Mouse (Mus musculus) midbrain, embryonic 13.5 days (tissue): ENCODE results near the gene Slamf7. TPM values are rescaled to one million over a fixed set of nuclear protein-coding genes. Genes with fewer than 3 reads are reported as not detected.

ENCODE experiments used
- ATAC-seq: fragments of 200-750 bp; cut with Nextera tagmentation; 2 replicates; pipeline ENCODE4 v1.8.0; 2017; ENCODE audit warnings: mild to moderate bottlenecking, moderate TSS enrichment, moderate library complexity
- H3K27ac ChIP-seq: fragments of 300-500 bp; sonication (generic); 2 replicates; pipeline ENCODE4 v1.5.1; 2015; ENCODE audit warnings: inconsistent platforms, mild to moderate bottlenecking, moderate library complexity
- H3K27me3 ChIP-seq: fragments of 300-500 bp; sonication (generic); 2 replicates; pipeline ENCODE4 v1.6.1; 2015; ENCODE audit warnings: mild to moderate bottlenecking, inconsistent platforms
- H3K36me3 ChIP-seq: fragments of 300-500 bp; sonication (generic); 2 replicates; pipeline ENCODE4 v1.6.1; 2015; ENCODE audit warnings: mild to moderate bottlenecking, inconsistent platforms
- H3K4me1 ChIP-seq: fragments of 300-500 bp; sonication (generic); replicated peaks from 2 replicates; pipeline ENCODE4 v1.6.1; 2015; ENCODE audit warnings: inconsistent platforms
- H3K4me2 ChIP-seq: fragments of 300-500 bp; sonication (generic); replicated peaks from 2 replicates; pipeline ENCODE4 v1.6.1; 2015; ENCODE audit warnings: moderate library complexity, mild to moderate bottlenecking, inconsistent platforms
- H3K4me3 ChIP-seq: fragments of 300-500 bp; sonication (generic); replicated peaks from 2 replicates; pipeline ENCODE4 v1.5.1; 2015; ENCODE audit warnings: mild to moderate bottlenecking, inconsistent platforms
- H3K9ac ChIP-seq: fragments of 300-500 bp; sonication (generic); replicated peaks from 2 replicates; pipeline ENCODE4 v1.6.1; 2015; ENCODE audit warnings: mild to moderate bottlenecking, inconsistent platforms
- H3K9me3 ChIP-seq: fragments of 300-500 bp; sonication (generic); 2 replicates; pipeline ENCODE4 v1.6.1; 2016; ENCODE audit warnings: mild to moderate bottlenecking, inconsistent platforms
- WGBS: fragments of 180-500 bp; shearing (Covaris S2); methylation state at CpG from one replicate; pipeline ENCODE4 v1.1.7; 2015; 5-methylcytosine and 5-hydroxymethylcytosine counted together
- polyA plus RNA-seq: library from polyadenylated mRNA; unstranded; fragments of >200 nt; fragmentation: Nextera tagmentation; extraction: Ambion mirVana; gene quantifications from 2 replicates; pipeline ENCODE4 v1.2.1, GENCODE M21; 2015

The Slamf7 gene
- polyA plus RNA-seq, 1 experiment from 2014 or later: not detected

DNA sequence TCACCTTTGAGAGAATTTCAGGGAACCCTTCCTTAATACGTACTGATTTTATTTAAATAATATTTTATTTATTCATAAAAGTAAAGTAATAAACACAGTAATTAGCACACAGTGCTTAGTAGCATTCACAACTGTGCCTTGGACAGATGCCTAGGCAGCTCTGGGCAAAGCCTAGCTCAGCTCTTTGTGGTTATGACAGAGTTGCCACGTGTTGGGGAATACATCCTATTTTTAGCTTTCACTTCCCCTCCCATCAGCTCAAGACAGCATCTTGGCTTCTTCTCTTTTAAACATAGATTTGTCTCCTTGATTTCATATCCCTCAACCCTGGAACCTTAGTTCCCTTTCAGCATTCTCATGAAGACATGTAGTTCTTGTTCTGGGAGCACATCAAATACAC lies 21.4 kb downstream of the Slamf7 start:
- Histone ChIP-seq H3K9me3 (no peaks in the 10 kb centered on the region), H3K9ac (no peak overlapping the region), H3K4me1 (no peaks in the 10 kb centered on the region), H3K27me3 (no peaks in the 10 kb centered on the region), H3K27ac (no peak overlapping the region), H3K4me3 (no peak overlapping the region), H3K4me2 (no peak overlapping the region), H3K36me3 (no peaks in the 10 kb centered on the region)
- WGBS: 85% methylated on average over 2 of the region's 2 CpGs
- no peak for ATAC-seq

DNA sequence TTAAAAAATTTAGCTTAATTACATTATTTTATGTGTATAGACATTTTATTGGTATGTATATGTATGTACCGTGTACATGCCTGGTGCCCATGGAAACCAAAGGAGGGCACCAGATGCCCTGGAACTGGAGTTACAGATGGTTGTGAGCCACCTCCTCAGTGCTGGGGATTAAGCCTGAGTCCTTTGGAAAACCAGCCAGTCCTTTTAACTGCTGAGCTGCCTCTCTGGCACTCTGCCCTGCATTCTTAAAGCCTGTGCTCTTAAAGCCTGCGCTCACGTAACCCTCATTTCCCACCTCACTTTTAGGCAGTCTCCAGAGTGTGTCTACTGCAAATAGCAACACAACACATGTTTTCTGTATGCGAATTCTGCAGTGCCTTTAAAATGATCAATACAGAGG lies 21.9 kb downstream of the Slamf7 start:
- no peak overlapping the region for H3K9ac ChIP-seq
- H3K4me3 ChIP-seq: no peak overlapping the region
- H3K27me3 ChIP-seq: no peaks in the 10 kb centered on the region
- no peaks in the 10 kb centered on the region for H3K4me1 ChIP-seq
- H3K36me3 ChIP-seq: no peaks in the 10 kb centered on the region
- no peak overlapping the region for H3K27ac ChIP-seq
- 79% methylated on average over 4 of the region's 4 CpGs for WGBS
- H3K4me2 ChIP-seq: no peak overlapping the region
- ATAC-seq: no peak
- H3K9me3 ChIP-seq: no peaks in the 10 kb centered on the region

DNA sequence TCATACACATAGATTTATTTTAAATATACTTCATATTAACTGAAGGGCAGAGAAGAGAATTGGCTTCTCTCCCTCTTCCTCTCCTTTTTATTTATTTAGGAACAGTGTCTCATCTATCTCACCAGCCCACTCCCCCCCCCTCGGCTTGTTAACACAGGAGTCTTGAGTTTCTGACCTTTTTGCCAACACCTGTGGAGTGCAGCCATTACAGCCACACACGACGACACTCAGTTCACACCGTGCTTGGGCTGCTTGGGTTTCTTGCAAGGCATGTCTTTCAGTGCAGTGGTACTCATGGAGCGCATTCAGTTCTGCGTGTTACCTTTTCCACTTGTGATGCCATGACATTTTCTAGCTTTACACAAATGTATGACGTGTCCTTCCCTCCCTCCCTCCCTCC lies 22.8 kb downstream of the Slamf7 start:
- H3K36me3 ChIP-seq: no peaks in the 10 kb centered on the region
- H3K4me2 ChIP-seq: no peak overlapping the region
- ATAC-seq: no peak
- H3K27me3 ChIP-seq: no peaks in the 10 kb centered on the region
- WGBS: 89% methylated on average over 7 of the region's 7 CpGs
- H3K27ac ChIP-seq: no peak overlapping the region
- no peaks in the 10 kb centered on the region for H3K4me1 ChIP-seq
- H3K9ac ChIP-seq: no peak overlapping the region
- H3K4me3 ChIP-seq: no peak overlapping the region
- H3K9me3 ChIP-seq: no peaks in the 10 kb centered on the region

DNA sequence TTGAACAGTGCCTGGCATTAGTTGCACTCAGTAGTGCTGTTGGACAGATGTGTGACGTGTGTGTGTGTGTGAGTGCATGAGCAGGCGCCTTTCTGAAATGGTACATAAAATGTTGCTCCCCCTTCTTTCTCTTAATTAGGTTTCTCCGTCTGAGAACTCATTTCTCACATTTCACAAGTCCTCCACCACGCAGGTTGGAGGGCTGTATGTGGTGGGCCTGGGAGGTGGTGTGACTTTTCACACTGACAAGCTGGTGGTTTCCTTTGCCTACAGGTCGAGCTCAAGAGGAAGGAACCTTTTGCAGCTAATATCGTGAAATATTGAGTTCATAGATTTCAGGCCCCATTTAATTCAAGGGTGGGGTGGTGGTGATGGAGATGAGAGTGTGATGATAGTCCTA lies 23.7 kb downstream of the Slamf7 start:
- Histone ChIP-seq H3K36me3 (no peaks in the 10 kb centered on the region), H3K27me3 (no peaks in the 10 kb centered on the region), H3K4me2 (no peak overlapping the region), H3K4me1 (no peaks in the 10 kb centered on the region), H3K27ac (no peak overlapping the region), H3K4me3 (no peak overlapping the region), H3K9ac (no peak overlapping the region), H3K9me3 (no peaks in the 10 kb centered on the region)
- WGBS: 87% methylated on average over 6 of the region's 6 CpGs
- ATAC-seq: no peak

DNA sequence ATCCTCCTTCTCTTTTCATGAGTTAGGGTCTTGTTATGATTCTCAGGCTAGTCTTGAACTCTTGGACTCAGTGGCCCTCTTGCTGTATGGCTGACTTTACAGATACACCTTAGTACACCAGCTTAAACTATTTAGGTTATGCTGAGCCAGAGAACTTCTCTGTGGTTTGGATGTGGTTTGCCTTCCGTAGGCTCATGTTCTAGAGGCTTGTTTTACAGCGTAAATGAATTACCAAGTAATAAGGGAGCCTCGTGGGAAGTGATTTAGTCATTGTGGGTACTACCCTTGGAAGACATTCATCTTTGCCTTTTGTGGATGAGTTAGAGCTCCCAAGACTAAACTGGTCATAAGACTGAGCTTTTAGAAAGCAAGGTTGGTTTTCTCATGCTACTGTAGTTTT lies 25.0 kb downstream of the Slamf7 start:
- Histone ChIP-seq H3K27me3 (no peaks in the 10 kb centered on the region), H3K9me3 (no peaks in the 10 kb centered on the region), H3K9ac (no peak overlapping the region), H3K4me1 (no peaks in the 10 kb centered on the region), H3K36me3 (no peaks in the 10 kb centered on the region), H3K4me3 (no peak overlapping the region), H3K4me2 (no peak overlapping the region), H3K27ac (no peak overlapping the region)
- WGBS: 84% methylated on average over 3 of the region's 3 CpGs
- no peak for ATAC-seq

DNA sequence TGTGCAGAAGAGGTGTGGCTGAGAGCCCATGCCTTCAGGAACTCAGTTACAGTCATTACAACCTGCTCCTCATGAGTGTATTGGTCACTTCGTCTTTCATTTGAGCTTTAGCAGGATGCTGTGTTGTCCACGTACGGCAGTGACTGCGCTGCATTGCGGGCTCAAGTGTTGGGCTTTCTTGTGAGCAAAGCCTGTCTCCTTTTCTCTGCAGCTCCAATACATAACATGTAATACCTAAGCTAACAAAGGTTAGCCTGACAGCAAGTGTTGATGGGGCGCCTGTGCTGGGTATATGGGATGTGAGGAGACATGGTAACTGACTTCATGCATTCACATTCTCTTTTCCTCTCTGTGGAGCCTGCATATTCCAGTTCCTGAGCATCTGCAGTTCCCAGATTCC lies 32.7 kb downstream of the Slamf7 start:
- Histone ChIP-seq H3K27ac (no peak overlapping the region), H3K9me3 (no peaks in the 10 kb centered on the region), H3K9ac (no peak overlapping the region), H3K4me3 (no peak overlapping the region), H3K4me1 (no peaks in the 10 kb centered on the region), H3K36me3 (no peaks in the 10 kb centered on the region), H3K27me3 (no peaks in the 10 kb centered on the region), H3K4me2 (no peak overlapping the region)
- WGBS: 93% methylated on average over 6 of the region's 6 CpGs
- no peak for ATAC-seq

DNA sequence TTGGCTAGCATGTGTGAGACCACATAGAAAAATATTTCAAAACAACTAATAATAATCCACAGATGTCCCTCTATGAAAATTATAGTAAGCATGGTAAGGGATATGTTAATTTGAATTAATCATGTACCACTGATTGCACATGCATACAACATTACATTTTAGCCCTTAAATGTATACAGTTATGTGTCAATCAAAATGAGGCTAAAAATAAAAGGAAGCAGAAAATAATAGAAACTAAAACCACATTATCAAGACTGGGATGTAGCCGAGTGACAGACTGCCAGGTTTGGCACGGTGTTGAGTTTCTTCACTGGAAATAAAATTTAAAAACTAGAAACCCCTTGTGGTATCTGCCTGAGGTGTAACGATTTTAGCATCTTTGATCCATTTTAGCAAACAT lies 33.2 kb downstream of the Slamf7 start:
- ATAC-seq: no peak
- Histone ChIP-seq H3K9me3 (no peaks in the 10 kb centered on the region), H3K4me2 (no peak overlapping the region), H3K27ac (no peak overlapping the region), H3K36me3 (no peaks in the 10 kb centered on the region), H3K4me1 (no peaks in the 10 kb centered on the region), H3K9ac (no peak overlapping the region), H3K4me3 (no peak overlapping the region), H3K27me3 (no peaks in the 10 kb centered on the region)
- WGBS: 89% methylated on average over 3 of the region's 3 CpGs

DNA sequence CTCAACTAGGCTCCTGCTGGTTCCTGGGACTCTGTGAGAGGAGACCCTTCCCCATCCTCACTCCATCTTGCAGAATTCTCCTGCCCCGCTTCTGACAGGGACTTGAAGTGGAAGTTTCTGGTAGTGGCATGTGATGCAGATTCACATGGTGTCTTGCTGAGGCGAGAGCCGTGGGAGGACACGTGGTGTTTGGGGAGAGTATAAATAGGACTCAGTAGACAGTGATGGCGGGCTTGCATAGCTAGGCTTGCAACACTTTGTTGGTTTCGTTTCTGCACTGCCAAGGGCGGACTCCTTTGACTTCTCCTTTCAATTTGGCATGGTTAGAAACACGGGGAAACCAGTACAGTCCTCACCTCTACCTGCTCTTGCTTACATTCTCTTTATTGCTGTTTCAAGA lies 33.8 kb downstream of the Slamf7 start:
- ATAC-seq: no peak

DNA sequence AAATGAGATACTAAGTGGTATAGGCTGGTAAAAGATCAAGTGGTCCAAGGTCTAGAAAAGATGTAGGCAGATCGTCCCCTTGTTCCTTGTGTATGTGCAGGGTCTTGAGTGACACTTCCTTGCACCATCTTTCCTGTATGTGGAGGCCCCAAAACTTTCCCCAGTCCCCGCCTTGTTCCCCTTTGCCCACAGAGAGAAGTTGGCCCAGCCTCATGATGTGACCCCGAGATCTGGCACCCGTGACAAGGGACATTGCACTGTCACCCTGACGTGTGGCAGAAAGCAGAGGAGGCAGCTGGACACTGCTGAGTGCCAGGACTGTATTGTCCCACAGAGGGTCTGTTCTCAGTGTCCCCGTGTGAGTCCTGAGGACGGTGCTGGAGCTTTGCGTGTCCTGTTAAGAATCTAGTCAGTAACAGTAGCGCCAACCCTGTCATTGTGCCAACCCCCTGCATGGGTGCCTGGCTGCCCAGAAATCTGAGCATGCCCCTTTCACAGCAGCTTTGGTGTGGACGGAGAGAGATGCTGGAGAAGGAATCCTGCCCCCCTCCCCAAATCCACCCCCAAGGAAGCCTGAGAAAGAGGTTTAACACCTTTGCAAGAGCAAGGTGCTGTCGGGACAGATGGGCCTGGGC lies 35.8 kb downstream of the Slamf7 start:
- Histone ChIP-seq H3K9ac (no peak overlapping the region), H3K36me3 (no peaks in the 10 kb centered on the region)
- WGBS: 89% methylated on average over 11 of the region's 11 CpGs

More for the DNA sequence above, 33.8 kb downstream of the Slamf7 start:
- Histone ChIP-seq H3K27ac (no peak overlapping the region), H3K9me3 (no peaks in the 10 kb centered on the region), H3K4me1 (no peaks in the 10 kb centered on the region), H3K4me2 (no peak overlapping the region), H3K4me3 (no peak overlapping the region), H3K9ac (no peak overlapping the region), H3K36me3 (no peaks in the 10 kb centered on the region), H3K27me3 (no peaks in the 10 kb centered on the region)
- WGBS: 85% methylated on average over 8 of the region's 8 CpGs

DNA sequence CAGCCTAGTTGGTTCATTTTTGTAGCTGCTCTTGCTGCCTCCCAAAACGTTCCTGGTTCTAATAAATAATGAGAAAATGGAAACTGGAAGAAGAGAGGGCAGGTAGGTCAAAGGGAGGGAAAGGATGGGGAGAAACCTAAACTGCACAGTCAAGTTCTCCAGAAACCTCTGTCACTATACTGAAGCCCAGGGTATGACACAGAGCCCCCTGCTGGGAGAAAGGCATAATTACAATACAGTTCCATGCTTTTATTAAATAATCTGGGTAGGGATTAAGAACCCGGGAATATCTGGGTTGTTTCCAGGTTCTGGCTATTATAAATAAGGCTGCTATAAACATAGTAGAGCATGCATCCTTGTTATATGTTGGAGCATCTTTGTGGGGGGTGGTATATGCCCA lies 38.9 kb downstream of the Slamf7 start:
- WGBS: 46% methylated on average over 2 of the region's 2 CpGs
- Histone ChIP-seq H3K27me3 (no peaks in the 10 kb centered on the region), H3K4me1 (no peaks in the 10 kb centered on the region), H3K36me3 (no peaks in the 10 kb centered on the region), H3K4me3 (no peak overlapping the region), H3K9me3 (no peaks in the 10 kb centered on the region), H3K4me2 (no peak overlapping the region), H3K27ac (no peak overlapping the region), H3K9ac (no peak overlapping the region)
- no peak for ATAC-seq

More for the DNA sequence above, 35.8 kb downstream of the Slamf7 start:
- ATAC-seq: no peak
- H3K27me3 ChIP-seq: no peaks in the 10 kb centered on the region
- H3K27ac ChIP-seq: no peak overlapping the region
- H3K4me2 ChIP-seq: no peak overlapping the region
- no peaks in the 10 kb centered on the region for H3K9me3 ChIP-seq
- no peak overlapping the region for H3K4me3 ChIP-seq
- no peaks in the 10 kb centered on the region for H3K4me1 ChIP-seq

DNA sequence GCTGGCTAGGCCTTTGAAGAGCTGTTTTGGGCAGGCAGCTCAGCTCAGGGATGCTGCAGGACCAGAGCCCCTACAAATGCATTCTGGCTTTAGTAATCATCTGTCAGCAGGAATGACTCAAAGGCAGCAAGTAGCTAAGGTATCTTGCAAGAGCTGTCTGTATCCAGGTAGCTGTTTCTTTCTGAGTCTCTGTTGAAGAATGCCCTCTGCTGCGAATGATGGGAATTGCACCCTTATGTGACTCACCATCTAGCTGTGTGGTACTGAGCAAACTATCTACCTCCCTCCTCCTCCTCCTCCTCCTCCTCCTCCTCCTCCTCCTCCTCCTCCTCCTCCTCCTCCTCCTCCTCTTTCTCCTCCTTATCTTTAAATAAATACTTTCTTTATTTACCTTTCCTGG lies 42.1 kb downstream of the Slamf7 start:
- Histone ChIP-seq H3K36me3 (no peaks in the 10 kb centered on the region), H3K4me3 (no peak overlapping the region), H3K4me1 (no peaks in the 10 kb centered on the region), H3K27me3 (no peaks in the 10 kb centered on the region), H3K4me2 (no peak overlapping the region), H3K27ac (no peak overlapping the region), H3K9ac (no peak overlapping the region), H3K9me3 (no peaks in the 10 kb centered on the region)
- 32% methylated on average over 1 of the region's 1 CpGs for WGBS
- no peak for ATAC-seq

DNA sequence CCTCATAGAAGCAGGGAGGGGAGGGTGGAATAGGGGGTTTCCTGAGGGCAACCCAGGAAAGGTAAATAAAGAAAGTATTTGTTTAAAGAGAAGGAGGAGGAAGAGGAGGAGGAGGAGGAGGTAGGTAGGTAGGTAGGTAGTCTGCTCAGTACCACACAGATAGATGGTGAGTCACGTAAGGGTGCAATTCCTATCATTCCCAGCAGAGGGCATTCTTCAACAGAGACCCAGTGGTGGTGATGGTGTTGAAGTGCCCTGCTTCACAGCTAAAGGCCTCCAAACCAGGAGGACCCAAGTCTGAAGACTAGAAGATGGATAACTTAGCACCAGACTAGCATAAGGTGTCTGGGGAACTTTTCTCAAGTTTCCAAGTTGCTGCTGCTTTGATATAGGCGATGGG lies 42.8 kb downstream of the Slamf7 start:
- Histone ChIP-seq H3K4me2 (no peak overlapping the region), H3K4me3 (no peak overlapping the region), H3K27ac (no peak overlapping the region), H3K4me1 (no peaks in the 10 kb centered on the region), H3K9ac (no peak overlapping the region), H3K36me3 (no peaks in the 10 kb centered on the region), H3K9me3 (no peaks in the 10 kb centered on the region), H3K27me3 (no peaks in the 10 kb centered on the region)
- ATAC-seq: no peak
- 92% methylated on average over 2 of the region's 2 CpGs for WGBS

DNA sequence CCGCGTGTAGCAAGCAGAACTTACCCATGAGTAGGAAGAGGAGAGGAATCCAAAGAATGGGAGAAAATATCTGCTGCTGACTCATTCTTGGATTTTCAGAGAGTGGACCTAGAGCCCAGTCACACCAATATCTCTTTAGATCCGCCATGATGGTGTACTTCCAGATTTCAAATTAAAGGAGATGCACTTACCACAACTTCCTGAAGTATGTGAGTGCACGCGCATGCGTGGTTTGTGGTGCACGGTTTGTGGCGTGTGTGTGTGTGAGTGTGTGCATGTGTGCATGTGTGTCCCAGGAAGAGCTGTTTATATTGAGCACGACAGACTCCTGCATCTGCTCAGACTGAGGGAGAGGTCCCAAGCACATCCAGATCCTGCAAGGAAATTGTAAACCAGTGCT lies 45.7 kb downstream of the Slamf7 start, which contains the start of gene Ly9:
Ly9 (minus strand) TSS at position 235 of the 400 bp plus-strand sequence.
- Histone ChIP-seq H3K36me3 (no peaks in the 10 kb centered on the region), H3K4me1 (no peaks in the 10 kb centered on the region), H3K27ac (no peak within 1 kb of the TSS), H3K4me2 (no peak within 1 kb of the TSS), H3K4me3 (no peak within 1 kb of the TSS), H3K9ac (no peak within 1 kb of the TSS), H3K27me3 (no peaks in the 10 kb centered on the region), H3K9me3 (no peaks in the 10 kb centered on the region)
- 91% methylated on average over 9 of the region's 9 CpGs for WGBS
- no peak for ATAC-seq
